Mouse (Mus musculus): ENCODE results near the gene Lrp1.

Gene Lrp1

GRCm38 (mm10) chr10:127594405-127594804, 26.5 kb downstream of the Lrp1 start:
- DNase-seq (ENCODE audit: low spot score in 2 of 2): no peak

DNA sequence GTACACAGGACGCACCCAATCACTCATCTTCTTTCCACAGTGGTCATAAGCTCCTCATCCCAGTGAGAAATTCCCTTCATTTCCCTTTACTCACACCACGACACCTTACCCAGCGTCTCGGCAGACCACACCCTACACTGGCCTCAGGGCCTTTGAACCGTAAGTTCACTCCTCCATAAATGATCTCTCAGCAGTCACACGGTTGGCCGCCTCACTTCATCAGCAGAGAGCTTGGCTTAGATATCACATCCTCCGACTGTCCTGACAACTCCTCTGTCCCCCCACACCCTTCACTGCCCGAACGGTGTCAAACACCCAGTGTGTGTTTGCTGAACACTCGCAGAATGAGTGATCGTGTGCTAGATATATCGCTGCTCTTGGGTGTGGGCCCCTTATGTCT, 28.1 kb downstream of the Lrp1 start:
- DNase-seq (ENCODE audit: low spot score in 2 of 2): no peak

- DNase-seq (ENCODE audit: low spot score in 2 of 2): no peak
These were observed 28.5 kb downstream of the Lrp1 start for GRCm38 (mm10) chr10:127592423-127592822.

GRCm38 (mm10) chr10:127591514-127591913, 29.4 kb downstream of the Lrp1 start:
- DNase-seq (ENCODE audit: low spot score in 2 of 2): no peak

DNA sequence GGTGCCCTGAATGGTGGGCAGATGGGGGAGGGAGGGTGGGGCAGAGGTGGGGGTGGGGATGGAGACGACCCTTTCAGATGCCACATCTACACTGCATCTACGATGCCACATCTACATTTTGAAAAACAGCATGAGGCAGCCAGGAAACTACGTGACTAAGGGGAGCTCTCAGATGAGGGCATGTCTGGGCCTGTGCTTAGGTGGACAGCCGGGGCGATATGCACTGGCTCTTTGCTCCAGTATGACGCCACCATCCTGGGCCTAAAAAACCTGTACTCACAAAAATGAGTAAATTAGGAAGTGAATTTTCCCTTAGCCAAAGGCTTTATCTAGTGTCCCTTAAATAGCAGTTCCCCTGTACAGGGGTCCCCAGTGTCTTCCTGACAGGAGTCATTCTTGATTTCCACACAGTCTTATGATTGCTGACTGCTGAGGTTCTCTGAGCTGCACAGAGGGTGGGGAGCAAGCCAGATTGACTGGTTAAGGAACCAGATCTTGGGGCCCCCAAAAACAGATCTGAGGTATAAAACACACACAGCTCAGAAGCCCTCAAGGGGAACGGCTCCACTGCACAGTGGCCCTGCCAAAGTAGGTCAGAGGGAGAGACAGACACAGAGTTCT, 30.0 kb downstream of the Lrp1 start:
- DNase-seq (ENCODE audit: low spot score in 2 of 2): no peak

GRCm38 (mm10) chr10:127590256-127590655, 30.7 kb downstream of the Lrp1 start:
- no peak for DNase-seq (ENCODE audit: low spot score in 2 of 2)

GRCm38 (mm10) chr10:127587776-127588175, 33.2 kb downstream of the Lrp1 start:
- DNase-seq (ENCODE audit: low spot score in 2 of 2): no peak

- no peak for DNase-seq (ENCODE audit: low spot score in 2 of 2)
These were observed 34.7 kb downstream of the Lrp1 start for GRCm38 (mm10) chr10:127586209-127586608.

GRCm38 (mm10) chr10:127585598-127585997, 35.4 kb downstream of the Lrp1 start:
- no peak for DNase-seq (ENCODE audit: low spot score in 2 of 2)

- no peak for DNase-seq (ENCODE audit: low spot score in 2 of 2)
These were observed 37.3 kb downstream of the Lrp1 start for GRCm38 (mm10) chr10:127583649-127584048.

DNA sequence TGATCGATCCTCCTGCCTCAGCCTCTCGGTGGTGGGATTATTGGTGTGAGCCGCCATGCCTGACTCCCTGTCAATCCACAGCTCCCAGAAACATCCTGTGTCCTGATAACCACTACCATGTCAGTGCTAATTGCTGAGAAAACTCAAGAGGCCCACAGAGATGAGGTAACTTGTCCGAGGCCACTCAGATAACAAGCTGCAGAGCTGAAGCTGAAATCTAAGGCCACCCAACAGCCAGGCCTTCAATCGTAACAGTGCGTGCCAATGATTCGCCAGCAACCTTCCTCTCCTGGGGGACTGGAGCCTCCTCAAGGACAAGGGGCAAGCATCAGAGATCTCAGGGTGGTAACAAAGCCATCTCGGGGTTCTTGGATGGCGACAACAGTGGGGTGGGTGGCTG, 39.7 kb downstream of the Lrp1 start:
- DNase-seq (ENCODE audit: low spot score in 2 of 2): no peak

DNA sequence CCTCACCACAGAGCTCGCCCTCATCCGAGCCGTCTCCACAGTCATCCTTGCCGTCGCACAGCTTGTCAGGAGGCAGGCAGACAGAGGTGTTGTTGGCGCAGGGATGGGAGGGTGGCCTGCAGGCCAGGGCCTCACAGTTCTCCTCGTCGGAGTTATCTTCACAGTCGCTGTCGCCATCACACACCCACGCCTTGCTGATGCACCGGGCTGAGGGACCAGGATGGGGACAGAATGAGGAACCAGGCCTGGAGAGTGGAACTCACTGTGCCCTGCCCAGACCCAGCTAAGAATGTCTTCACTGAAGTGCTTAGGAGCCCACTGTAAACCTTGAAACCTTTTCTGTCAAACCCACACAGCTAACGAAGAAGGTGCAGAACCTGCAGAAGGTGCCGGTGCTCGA, 43.0 kb downstream of the Lrp1 start:
- no peak for DNase-seq (ENCODE audit: low spot score in 2 of 2)

DNA sequence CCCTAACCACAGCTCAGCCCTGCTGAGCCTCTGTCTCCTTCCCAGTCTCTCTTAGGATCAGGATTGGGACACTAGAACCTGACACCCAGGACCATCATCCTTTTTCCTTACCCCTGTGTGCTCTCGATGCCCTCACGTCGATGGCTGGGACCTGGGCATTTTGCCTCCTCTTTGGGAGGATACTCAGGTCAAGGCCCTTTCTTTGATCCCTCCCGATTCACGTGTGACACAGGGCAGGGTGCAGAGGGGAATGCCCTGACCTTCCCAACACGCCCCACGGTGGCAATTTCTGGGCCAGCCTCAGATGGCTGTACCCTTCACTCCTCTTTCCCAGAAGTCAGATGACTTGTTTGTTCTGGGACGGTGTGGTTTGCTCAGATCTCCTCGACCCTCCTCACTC, 43.8 kb downstream of the Lrp1 start:
- no peak for DNase-seq (ENCODE audit: low spot score in 2 of 2)

DNA sequence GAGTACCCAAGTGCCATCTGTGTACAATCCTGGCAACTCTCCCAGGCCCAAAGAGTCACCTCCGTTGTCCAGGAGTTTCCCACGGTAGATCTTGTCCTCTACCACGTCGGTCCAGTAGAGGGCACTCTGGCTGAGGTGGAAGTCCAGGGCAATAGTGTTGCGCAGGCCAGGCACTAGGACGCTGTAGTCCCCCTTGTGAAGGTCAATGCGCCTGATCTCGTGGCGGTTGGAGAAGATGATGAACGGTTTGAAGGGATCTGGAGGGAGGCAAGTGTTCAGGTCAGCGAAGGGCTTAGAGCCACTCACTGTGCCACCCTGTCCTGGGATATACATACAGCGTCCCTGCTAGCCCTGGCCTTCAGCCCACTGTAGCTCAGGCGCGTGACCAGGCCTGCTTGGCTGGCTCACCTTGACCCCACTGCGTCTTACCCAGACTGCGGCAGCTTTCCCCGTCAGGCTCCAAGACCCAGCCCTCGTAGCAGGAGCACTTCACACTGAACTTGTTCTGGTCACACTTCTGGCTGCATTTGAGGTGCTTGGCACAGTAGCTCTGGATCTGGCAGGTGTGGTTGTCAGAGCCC, 44.5 kb downstream of the Lrp1 start:
- DNase-seq (ENCODE audit: low spot score in 2 of 2): peak; percentile 39 to 50

DNA sequence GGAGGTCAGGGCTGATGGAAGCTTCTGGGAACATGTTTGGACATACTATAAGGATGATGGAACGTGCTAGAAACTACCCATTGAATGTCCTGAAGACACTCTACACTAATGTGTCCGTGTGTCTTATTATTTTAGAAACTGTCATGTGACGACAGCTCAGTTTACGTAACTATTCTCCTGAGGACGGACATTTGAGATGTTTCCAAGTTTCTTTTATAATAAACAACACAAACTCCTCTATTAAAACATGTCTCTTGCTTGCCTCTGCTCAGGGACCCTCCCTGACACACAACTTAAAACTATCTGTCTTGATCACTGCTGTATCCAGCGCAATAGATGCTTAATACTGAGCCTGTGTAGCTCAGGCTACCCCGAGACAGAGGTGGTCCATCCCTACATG, 45.2 kb downstream of the Lrp1 start:
- no peak for DNase-seq (ENCODE audit: low spot score in 2 of 2)

DNA sequence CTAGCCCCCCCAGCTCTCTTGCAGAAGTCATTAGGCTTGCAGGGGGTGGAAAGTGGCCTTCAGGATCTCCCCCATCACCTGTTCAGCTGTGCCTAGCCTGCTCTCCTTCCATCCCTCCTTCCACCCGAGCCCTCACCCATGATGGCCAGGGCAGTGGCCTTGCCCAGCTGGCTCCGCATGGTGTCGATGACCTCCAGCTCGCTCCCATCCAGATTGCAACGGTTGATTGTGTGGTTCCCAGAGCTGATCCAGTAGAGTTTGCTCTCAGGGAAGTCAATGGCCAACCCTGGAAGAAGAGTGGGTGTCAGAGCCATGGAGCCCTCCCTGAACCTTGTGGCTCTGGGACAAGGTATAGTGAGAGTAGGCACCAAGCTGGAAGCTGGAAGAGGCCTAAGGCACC, 48.7 kb downstream of the Lrp1 start:
- no peak for DNase-seq (ENCODE audit: low spot score in 2 of 2)

DNA sequence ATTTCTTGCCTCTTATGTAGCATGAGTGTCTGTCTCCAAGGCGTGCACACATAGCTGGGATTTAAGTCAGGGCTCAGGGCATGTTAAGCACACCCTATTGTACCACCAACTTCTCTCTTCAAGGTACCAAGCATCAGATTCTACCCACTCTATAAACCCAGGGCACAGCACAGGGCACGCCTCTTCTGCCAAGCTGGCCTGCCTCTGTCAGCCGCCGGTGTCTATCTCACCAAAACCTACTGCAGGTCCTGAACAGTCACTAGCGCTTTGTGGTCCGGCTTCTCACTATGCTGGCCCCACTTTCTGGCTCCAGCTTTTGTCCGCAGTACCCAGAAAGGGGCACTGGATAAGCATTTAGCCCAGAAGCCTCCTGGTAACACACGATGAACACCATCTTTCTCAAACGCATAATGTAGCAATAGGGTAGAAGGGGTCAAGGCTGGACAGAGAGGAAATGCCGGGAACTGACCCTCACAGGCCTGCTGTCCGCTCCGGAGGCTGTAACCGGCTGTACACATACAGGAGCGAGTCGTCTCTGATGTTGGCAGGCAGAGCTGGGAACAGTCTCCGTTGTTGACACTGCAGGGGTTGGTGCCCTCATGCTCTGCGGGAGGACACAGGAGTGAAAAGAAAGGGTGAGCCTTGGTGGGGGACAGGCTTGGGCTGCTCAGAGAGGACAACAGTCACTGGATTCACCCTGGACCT, 49.9 kb downstream of the Lrp1 start:
- DNase-seq (ENCODE audit: low spot score in 2 of 2): peak; percentile 27 to 30

DNA sequence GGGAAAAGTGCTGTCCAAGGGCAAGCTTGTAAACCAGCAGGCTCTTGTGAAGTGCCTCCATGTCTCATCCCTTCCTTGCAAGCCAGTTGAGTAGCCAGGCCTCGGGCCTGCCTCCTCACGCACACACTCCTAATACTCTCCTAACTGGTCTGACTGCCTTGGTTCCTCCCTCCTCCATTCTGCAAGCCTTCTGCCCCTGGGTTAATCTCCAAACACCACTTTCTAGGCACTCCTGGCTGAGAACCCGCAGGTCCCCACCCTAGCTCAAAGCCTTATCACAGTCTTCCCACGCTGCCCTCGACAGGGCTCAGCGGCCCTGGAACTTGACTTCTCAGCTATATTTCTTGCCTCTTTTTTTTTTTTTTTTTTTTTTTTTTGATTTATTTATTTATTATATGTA, 50.6 kb downstream of the Lrp1 start:
- peak; percentile 26 to 41 for DNase-seq (ENCODE audit: low spot score in 2 of 2)

GRCm38 (mm10) chr10:127569450-127569849, 51.5 kb downstream of the Lrp1 start:
- peak; percentile 56 to 78 for DNase-seq (ENCODE audit: low spot score in 2 of 2)

- no peak for DNase-seq (ENCODE audit: low spot score in 2 of 2)
These were observed 54.2 kb downstream of the Lrp1 start for GRCm38 (mm10) chr10:127566553-127567326.

GRCm38 (mm10) chr10:127564301-127564700, 56.6 kb downstream of the Lrp1 start:
- no peak for DNase-seq (ENCODE audit: low spot score in 2 of 2)

- DNase-seq (ENCODE audit: low spot score in 2 of 2): no peak
These were observed 57.1 kb downstream of the Lrp1 start for GRCm38 (mm10) chr10:127563840-127564239.

DNA sequence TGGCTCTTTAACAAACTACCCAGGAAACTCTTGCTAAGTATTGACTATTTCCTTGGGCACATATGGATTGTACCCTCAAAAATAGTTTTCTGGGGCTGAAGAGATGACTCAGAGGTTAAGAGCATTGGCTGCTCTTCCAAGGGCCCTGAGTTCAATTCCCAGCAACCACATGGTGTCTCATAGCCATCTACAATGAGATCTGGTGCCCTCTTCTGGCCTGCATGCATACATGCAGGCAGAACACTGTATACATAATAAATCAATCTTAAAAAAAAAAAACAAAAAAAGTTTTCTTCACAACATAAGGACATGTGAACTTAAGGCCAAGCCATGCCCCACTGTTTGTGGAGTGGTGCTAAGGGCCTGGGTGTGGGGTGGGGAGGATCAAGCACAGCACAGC, 59.8 kb downstream of the Lrp1 start:
- DNase-seq (ENCODE audit: low spot score in 2 of 2): no peak
